Mouse (Mus musculus): ENCODE results near the gene Rps19bp1. TPM values are rescaled to one million over a fixed set of nuclear protein-coding genes. Genes with fewer than 3 reads are reported as not detected.

Rps19bp1 gene
- total RNA-seq, 2 experiments from 2014 or later, result 35.8 to 37.5 TPM

DNA sequence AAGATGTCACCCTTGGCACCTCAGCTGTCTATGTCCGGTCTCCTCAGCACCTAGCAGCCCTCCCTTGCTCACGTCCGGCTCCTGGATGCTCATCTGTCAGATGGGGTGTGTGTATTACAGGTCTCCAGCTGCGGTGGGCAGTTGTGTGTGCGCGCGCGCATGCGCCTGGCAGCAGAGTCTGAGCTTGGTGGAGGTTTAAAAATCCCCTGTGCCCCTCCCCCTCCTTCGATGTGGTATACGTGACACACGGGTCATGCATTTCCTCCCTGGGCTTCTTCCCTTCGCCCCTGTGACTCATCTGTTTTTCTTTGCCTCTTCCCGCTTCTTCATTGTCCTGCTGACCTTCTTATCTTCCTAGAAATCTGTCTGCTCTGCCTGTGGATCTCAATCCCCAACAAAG is 44.9 kb downstream of the Rps19bp1 start:
- no peak for DNase-seq

DNA sequence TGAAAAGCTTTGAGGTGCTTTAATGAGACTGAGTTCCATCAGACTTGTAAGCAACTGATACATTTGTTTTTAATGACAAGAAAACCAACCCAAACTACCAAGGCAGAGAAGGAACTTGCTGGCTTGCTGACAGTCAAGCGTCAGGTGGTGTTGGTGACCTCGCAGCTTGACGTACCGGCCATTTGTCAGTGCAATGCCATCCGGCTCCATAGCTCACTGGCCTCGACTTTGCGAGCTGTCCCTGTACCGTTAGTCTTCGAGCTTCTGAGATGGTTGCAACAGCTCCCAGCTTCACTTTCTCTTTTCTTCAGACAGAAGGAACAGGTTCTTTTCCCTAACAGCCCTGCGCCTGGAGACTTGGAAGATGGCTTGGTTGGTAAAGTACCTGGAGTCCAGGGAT is 46.6 kb downstream of the Rps19bp1 start:
- no peak for DNase-seq

DNA sequence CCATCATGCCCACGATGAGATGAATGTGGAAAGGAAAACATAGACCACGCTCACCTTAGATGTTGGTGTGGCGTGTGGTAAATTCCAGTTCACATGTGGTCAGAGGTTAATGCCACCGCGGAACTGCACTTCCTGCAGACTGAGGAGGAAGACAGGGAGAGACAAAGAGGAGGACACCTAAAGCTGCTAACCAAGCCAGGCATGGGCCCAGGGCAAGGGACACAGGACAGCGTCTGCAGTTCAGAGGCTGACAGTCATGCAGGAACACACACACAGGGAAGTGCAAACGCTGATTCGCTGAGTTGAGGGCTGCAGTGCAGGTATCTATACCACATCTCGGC is 47.7 kb downstream of the Rps19bp1 start:
- no peak for DNase-seq

DNA sequence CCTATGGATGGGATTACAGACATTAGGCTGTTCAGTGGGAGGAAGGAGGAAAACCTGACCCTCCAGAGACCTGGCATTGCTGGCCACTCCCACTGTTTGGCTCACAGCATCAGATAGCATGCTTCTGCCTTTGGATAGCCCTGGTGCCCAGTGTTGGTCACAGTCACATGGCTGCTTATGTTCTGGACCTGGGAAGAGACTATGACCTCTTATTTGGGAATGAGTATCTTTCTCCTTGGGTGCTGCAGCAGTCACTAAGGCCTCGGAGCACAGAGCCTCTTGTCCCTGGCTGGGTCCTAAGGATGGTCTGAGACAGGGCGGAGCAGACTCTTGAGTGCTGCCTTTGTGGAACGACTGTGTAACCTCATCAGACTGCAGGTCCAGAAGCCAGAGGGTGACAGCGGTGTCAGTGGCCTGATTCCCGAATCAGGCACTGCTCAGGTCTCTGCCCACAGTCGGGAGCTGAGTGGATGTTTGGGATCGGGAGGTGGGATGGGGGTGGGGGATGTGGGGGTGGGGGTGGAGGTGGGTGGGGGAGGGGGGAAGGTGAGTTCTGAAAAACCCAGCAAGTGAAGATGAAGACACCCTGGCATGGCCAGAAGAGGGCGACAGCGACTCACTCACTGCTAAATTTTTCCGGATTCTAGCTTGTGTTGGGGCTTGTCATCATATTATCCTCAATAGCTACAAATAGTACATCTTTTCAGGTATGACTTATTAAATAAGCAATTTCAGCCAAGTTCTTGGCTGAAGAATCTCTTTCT is 48.2 kb downstream of the Rps19bp1 start:
- DNase-seq, result peak in 1 of 2 experiments; percentile 34

DNA sequence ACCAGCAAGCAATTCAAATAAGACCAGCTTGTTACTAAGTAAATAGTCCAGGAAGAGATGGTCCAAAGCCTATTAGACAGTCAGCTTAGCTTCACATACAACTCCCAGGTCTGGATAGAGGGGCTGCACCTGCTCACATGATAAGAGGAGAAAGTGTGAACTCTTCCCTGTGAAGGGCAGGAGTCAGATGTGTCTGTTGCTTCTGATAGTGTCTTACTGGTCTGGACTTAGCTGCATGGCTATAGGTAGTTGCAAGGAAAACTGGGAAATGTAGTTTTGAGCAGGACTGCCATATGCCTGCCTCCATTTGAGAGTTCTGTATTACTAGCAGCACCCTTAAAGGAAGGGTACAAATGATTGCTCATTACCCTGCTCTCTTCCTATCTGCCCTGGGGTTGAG is 50.4 kb downstream of the Rps19bp1 start:
- no peak for DNase-seq

Other genes with a start within 250 kb of the Rps19bp1 start
- gene Pdgfb, start 249.3 kb downstream of the Rps19bp1 start, total RNA-seq (2021), result 10 to 100 TPM; 27.3 to 27.6 TPM
- gene Syngr1, start 173.0 kb downstream of the Rps19bp1 start, total RNA-seq (2021), result 100 to 1,000 TPM; 341 to 377 TPM
- gene Rpl3, start 172.4 kb downstream of the Rps19bp1 start, total RNA-seq (2021), result 100 to 1,000 TPM; 497 to 547 TPM
- 10 to 100 TPM; 23.9 to 24.0 TPM for gene Tab1, start 131.2 kb downstream of the Rps19bp1 start, total RNA-seq (2021)
- gene Mgat3, start 90.6 kb downstream of the Rps19bp1 start, total RNA-seq (2021), result 100 to 1,000 TPM; 109 to 112 TPM
- gene Mief1, start 30.3 kb downstream of the Rps19bp1 start, total RNA-seq (2021), result 10 to 100 TPM; 30.8 to 32.4 TPM
- 10 to 100 TPM; 12.5 to 21.9 TPM for gene AC140267.1, start 28.5 kb downstream of the Rps19bp1 start, total RNA-seq (2021)
- 10 to 100 TPM; 94.7 to 95.9 TPM for gene Atf4, start 9.1 kb downstream of the Rps19bp1 start, total RNA-seq (2021)
- 10 to 100 TPM; 43.0 to 43.8 TPM for gene Cacna1i, start 22.9 kb upstream of the Rps19bp1 start, total RNA-seq (2021)